Mouse (Mus musculus) layer of hippocampus, adult 18-20 months (tissue): Measurements from ENCODE around the gene Adgrb3. TPM values are rescaled to one million over a fixed set of nuclear protein-coding genes. Genes with fewer than 3 reads are reported as not detected.
"Not testable (repeated sequence)": the region's sequence is repeated elsewhere in the genome, so short reads cannot be mapped to it uniquely, and the experiment has no call there.

Experiments
- DNase-seq, 2 experiments: peaks; one replicate each; pipeline ENCODE4 v3.0.0; 2022; ENCODE audit warnings: low spot score in 2 of 2
- total RNA-seq, 2 experiments: library from RNA; stranded (reverse); gene quantifications; 2 replicates each; pipeline ENCODE4 v1.2.3; 2021

The Adgrb3 gene
- total RNA-seq, 2 experiments from 2014 or later: 97.8 to 105 TPM

- no peak for DNase-seq
These were observed 806.4 kb downstream of the Adgrb3 start for GRCm38 (mm10) chr1:25023156-25023555.

GRCm38 (mm10) chr1:25017851-25018250 is 811.7 kb downstream of the Adgrb3 start:
- not testable (repeated sequence) for DNase-seq
